Mouse (Mus musculus): ENCODE results near the gene Cnnm1. TPM values are rescaled to one million over a fixed set of nuclear protein-coding genes. Genes with fewer than 3 reads are reported as not detected.

Cnnm1 gene
- 0.17 and 0.18 TPM in 2 replicates for polyA plus RNA-seq (2015; fragmentation: Nextera tagmentation; extraction: Ambion mirVana)

GRCm38 (mm10) chr19:43440112-43440737, at the start of gene Cnnm1:
TSS of gene Cnnm1 (plus strand) at chr19:43440436.

DNA sequence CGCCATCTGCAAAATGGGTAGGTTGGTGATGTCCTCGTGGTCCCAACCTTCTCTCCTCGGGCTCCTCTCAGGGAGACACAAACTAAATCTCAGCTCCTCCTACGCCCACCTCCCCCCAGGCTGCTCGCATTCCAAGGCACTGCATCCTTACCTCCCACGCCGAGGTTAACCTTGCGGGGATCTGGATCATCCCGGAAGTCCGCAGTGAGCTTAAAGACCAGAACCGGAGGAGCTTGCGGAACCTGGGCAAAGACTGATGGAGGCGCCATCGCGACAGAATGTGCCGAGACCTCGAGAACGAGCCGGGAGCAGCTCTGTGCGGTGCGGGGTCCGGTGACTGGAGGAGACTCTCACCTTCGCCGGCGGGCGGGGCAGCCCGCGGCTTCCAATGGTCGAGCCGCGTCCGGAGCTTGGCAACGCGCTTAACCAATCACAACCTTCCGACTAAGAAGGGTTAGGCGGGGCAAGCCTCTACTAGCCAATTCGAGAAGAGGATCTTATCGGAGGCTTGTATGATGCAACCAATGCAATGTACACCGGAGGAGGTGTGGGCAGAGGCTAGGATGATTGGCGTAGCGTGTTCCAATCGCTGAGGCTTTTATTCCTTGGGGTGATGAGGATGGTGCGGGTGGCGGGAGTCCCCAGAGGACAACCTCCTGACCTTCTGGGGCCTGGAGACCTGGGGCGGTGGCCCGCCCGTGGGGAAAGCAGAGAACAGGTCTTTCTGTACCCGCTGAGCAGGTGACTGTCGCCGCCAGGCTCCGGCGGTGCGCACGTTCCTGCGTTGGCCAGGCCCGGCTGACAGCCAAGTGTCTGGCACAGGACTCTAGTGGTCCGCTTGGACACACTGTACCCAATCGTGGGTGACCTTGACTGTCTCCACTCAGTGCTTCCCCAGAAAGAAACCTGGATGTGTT, 84.2 kb downstream of the Cnnm1 start, which contains the start of gene Got1:
Gene Got1 (minus strand): TSS at position 419 of the 917 bp plus-strand sequence.

Other genes starting within 250 kb of the Cnnm1 start
- gene Hpse2, start 52.1 kb upstream of the Cnnm1 start, polyA plus RNA-seq (2015; fragmentation: Nextera tagmentation; extraction: Ambion mirVana) = not detected in 2 replicates
- 40.1 and 72.9 TPM in 2 replicates for gene Got1, start 84.2 kb downstream of the Cnnm1 start, polyA plus RNA-seq (2015; fragmentation: Nextera tagmentation; extraction: Ambion mirVana)
- gene Nkx2-3, start 171.9 kb downstream of the Cnnm1 start, polyA plus RNA-seq (2015; fragmentation: Nextera tagmentation; extraction: Ambion mirVana) = 0.12 TPM in 1 of 2 replicates, not detected in the other
- gene Slc25a28, start 234.4 kb downstream of the Cnnm1 start, polyA plus RNA-seq (2015; fragmentation: Nextera tagmentation; extraction: Ambion mirVana) = 21.6 and 33.2 TPM in 2 replicates
- gene Entpd7, start 249.2 kb downstream of the Cnnm1 start, polyA plus RNA-seq (2015; fragmentation: Nextera tagmentation; extraction: Ambion mirVana) = 5.9 and 9.6 TPM in 2 replicates